Mouse (Mus musculus) ovary, postnatal 36 days (tissue): ENCODE measurements at regions not wholly inside any gene's neighbourhood (a gene's known extent, or its start where the extent isn't known, plus 50 kb on each side); places are given as distances from the start of the nearest gene placed in this dataset.

ENCODE experiments used
- DNase-seq: peaks from one replicate; pipeline ENCODE4 v3.0.0; 2022; ENCODE audit warnings: low spot score, mixed read lengths

- DNase-seq, result no peak
Measured at GRCm38 (mm10) chr16:95886131-95886530, 104.6 kb downstream of the Psmg1 start.

- DNase-seq, result no peak
Measured at GRCm38 (mm10) chr16:95873297-95873696, 117.5 kb downstream of the Psmg1 start.

GRCm38 (mm10) chr16:95872436-95872835, 118.3 kb downstream of the Psmg1 start:
- no peak for DNase-seq

GRCm38 (mm10) chr16:95870291-95870690, 120.5 kb downstream of the Psmg1 start:
- DNase-seq, result no peak

- no peak for DNase-seq
Measured at GRCm38 (mm10) chr16:95869501-95869900, 121.3 kb downstream of the Psmg1 start.

- DNase-seq, result no peak
Measured at GRCm38 (mm10) chr16:95868896-95869295, 121.9 kb downstream of the Psmg1 start.

- DNase-seq, result no peak
Measured at GRCm38 (mm10) chr16:95867516-95867915, 123.2 kb downstream of the Psmg1 start.

- DNase-seq, result no peak
Measured at GRCm38 (mm10) chr16:95866866-95867420, 123.8 kb downstream of the Psmg1 start.

- no peak for DNase-seq
Measured at GRCm38 (mm10) chr16:95865603-95866002, 125.2 kb downstream of the Psmg1 start.

- DNase-seq, result no peak
Measured at GRCm38 (mm10) chr16:95864646-95865045, 126.1 kb downstream of the Psmg1 start.

GRCm38 (mm10) chr16:95864106-95864505, 126.7 kb downstream of the Psmg1 start:
- DNase-seq, result no peak

- DNase-seq, result no peak
Measured at GRCm38 (mm10) chr16:95863565-95863964, 127.2 kb downstream of the Psmg1 start.

- no peak for DNase-seq
Measured at GRCm38 (mm10) chr16:95862621-95863020, 128.1 kb downstream of the Psmg1 start.

GRCm38 (mm10) chr16:95861231-95861690, 129.5 kb downstream of the Psmg1 start:
- peak; percentile 36 for DNase-seq

GRCm38 (mm10) chr16:95860810-95861209, 129.9 kb downstream of the Psmg1 start:
- no peak for DNase-seq

GRCm38 (mm10) chr16:95860111-95860510, 130.6 kb downstream of the Psmg1 start:
- no peak for DNase-seq

- no peak for DNase-seq
Measured at GRCm38 (mm10) chr16:95857403-95857802, 133.4 kb downstream of the Psmg1 start.

- DNase-seq, result peak; percentile 58
Measured at GRCm38 (mm10) chr16:95855230-95855629, 135.5 kb downstream of the Psmg1 start.

- no peak for DNase-seq
Measured at GRCm38 (mm10) chr16:95851907-95852306, 138.9 kb downstream of the Psmg1 start.

- DNase-seq, result no peak
Measured at GRCm38 (mm10) chr16:95848555-95849082, 142.1 kb downstream of the Psmg1 start.

GRCm38 (mm10) chr16:95847765-95848483, 142.8 kb downstream of the Psmg1 start:
- DNase-seq, result no peak

GRCm38 (mm10) chr16:95845323-95845860, 143.5 kb downstream of the Ets2 start:
- DNase-seq, result no peak

- no peak for DNase-seq
Measured at GRCm38 (mm10) chr16:95844691-95845090, 142.8 kb downstream of the Ets2 start.
